Mouse (Mus musculus) midbrain, embryonic 10.5 days (tissue): ENCODE results near the gene Dpysl5. TPM values are rescaled to one million over a fixed set of nuclear protein-coding genes. Genes with fewer than 3 reads are reported as not detected.
"Not testable (repeated sequence)": the region's sequence is repeated elsewhere in the genome, so short reads cannot be mapped to it uniquely, and the experiment has no call there.

Source experiments
- DNase-seq: peaks from one replicate; pipeline ENCODE4 v3.0.0-alpha.2; 2017; ENCODE audit warnings: low spot score
- H3K27ac ChIP-seq: fragments of 300-500 bp; sonication (generic); replicated peaks from 2 replicates; pipeline ENCODE4 v1.5.1; 2016; ENCODE audit warnings: mild to moderate bottlenecking
- H3K27me3 ChIP-seq: fragments of 300-500 bp; sonication (generic); 2 replicates; pipeline ENCODE4 v1.6.1; 2016; ENCODE audit warnings: low read depth, mild to moderate bottlenecking; ENCODE audit not compliant: poor library complexity, severe bottlenecking
- H3K36me3 ChIP-seq: fragments of 300-500 bp; sonication (generic); 2 replicates; pipeline ENCODE4 v1.6.1; 2016; ENCODE audit warnings: mild to moderate bottlenecking, moderate library complexity
- H3K4me1 ChIP-seq: fragments of 300-500 bp; sonication (generic); 2 replicates; pipeline ENCODE4 v1.6.1; 2016
- H3K4me3 ChIP-seq: fragments of 300-500 bp; sonication (generic); 2 replicates; pipeline ENCODE4 v1.5.1; 2016; ENCODE audit warnings: mild to moderate bottlenecking, moderate library complexity
- H3K9me3 ChIP-seq: fragments of 300-500 bp; sonication (generic); replicated peaks from 2 replicates; pipeline ENCODE4 v1.6.1; 2016; ENCODE audit warnings: mild to moderate bottlenecking
- WGBS: fragments of 180-500 bp; shearing (Covaris S2); methylation state at CpG from one replicate; pipeline ENCODE4 v1.1.7; 2016; 5-methylcytosine and 5-hydroxymethylcytosine counted together
- polyA plus RNA-seq: library from polyadenylated mRNA; unstranded; fragments of >200 nt; fragmentation: Nextera tagmentation; extraction: Ambion mirVana; gene quantifications from 2 replicates; pipeline ENCODE4 v1.2.1, GENCODE M21; 2016

The Dpysl5 gene
- 90.7 and 126 TPM in 2 replicates for polyA plus RNA-seq

DNA sequence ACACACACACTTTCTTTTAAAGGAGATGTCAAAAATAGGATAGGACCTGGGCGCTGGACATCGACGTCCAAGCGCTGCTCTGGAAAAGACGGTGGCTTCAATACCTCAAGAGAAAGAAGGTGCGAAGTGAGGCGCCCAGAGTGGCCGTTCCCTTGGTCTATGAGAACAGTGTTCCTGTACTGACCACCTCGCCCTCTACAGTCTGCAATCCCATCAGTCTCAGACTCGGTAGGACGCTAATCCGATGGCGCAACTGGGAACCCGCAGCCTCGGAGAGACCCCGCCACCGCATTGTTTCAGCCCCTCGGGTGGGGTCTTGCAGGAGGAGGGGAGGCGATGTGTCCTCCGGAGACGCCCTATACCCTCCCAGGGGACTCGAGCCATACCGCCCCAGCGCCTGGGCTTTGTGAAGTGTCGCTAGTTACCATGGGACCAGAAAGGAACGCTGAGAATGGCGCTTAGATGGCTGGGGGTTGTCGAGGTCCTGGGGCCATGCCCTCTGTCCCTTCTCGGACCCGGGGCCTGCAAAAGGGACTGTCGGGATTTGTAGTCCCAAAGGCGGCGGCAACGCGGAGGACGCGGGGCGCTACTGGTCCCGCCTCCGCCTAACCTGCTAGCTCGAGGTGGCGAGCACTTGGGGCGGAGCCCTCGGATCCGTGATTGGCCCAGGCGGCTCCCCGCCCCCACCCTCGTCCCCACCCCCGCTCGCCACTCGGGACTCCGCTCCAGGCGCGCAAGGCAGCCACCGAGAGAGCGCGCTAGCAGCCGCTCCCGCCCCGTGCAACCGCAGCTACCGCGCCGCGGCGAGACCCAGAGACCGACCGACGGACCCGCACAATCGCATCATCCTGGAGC is at the start of gene Dpysl5:
Dpysl5 (plus strand) TSS at position 418 of the 855 bp plus-strand sequence.
- Histone ChIP-seq H3K4me3 (peak within 1 kb of the TSS; percentile 69), H3K4me1 (peaks cover 80% of the 10 kb centered on the region), H3K27ac (peak within 1 kb of the TSS; percentile 96), H3K27me3 (peaks cover 44% of the 10 kb centered on the region), H3K36me3 (peaks cover 18% of the 10 kb centered on the region), H3K9me3 (no peaks in the 10 kb centered on the region)
- peak; percentile 98 for DNase-seq
- under 1% methylated on average over 71 of the region's 71 CpGs for WGBS

DNA sequence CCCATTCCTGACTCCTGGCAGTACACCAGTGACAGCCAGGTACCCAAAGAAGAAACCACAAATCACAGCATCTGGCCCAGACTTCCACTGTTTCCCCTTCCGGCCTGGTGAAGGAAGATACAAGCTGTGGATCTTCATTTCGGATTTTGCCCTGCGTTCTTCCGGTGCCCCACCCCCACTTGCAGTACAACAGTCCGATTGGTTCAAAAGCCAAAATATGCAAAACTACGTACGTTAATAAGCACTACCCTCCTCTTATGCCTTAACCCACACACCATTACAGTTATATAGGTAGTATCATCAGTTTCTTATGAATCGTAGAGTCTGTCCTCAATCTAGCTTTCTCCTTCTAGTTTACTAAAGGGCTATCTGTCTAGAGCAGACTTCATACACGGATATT is 46.0 kb upstream of the Dpysl5 start:
- H3K4me3 ChIP-seq, result no peak overlapping the region
- 93% methylated on average over 9 of the region's 9 CpGs for WGBS
- peaks cover 22% of the 10 kb centered on the region for H3K36me3 ChIP-seq
- H3K27me3 ChIP-seq, result no peaks in the 10 kb centered on the region
- peaks cover 7% of the 10 kb centered on the region; the same call in 1 of the 2 replicates for H3K9me3 ChIP-seq
- H3K4me1 ChIP-seq, result peaks cover 28% of the 10 kb centered on the region
- H3K27ac ChIP-seq, result no peak overlapping the region
- no peak for DNase-seq

DNA sequence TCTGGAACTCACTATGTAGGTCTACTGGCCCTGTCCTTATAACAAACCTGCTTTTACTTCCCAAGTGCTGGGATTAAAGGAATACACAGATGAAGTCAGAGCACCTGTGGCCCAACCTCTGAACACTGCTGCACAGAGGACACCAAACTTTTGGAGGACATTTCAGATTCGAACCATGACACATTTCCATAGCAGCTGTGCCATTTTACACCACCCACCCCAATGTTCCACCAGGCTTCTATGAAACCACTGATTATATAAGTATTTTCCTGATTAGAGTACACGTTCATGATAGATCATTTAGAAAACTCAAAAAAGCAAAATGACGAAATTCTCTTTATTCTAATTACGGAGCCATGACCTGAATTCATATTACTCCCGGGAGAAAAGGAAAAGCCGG is 45.4 kb upstream of the Dpysl5 start:
- peaks cover under 1% of the 10 kb centered on the region; the same call in 1 of the 2 replicates for H3K9me3 ChIP-seq
- H3K4me1 ChIP-seq, result peaks cover 28% of the 10 kb centered on the region
- H3K27ac ChIP-seq, result peak overlapping the region; percentile 96
- peaks cover 29% of the 10 kb centered on the region for H3K36me3 ChIP-seq
- H3K4me3 ChIP-seq, result peak overlapping the region; percentile 90
- DNase-seq, result no peak
- no peaks in the 10 kb centered on the region for H3K27me3 ChIP-seq
- 79% methylated on average over 6 of the region's 6 CpGs for WGBS

DNA sequence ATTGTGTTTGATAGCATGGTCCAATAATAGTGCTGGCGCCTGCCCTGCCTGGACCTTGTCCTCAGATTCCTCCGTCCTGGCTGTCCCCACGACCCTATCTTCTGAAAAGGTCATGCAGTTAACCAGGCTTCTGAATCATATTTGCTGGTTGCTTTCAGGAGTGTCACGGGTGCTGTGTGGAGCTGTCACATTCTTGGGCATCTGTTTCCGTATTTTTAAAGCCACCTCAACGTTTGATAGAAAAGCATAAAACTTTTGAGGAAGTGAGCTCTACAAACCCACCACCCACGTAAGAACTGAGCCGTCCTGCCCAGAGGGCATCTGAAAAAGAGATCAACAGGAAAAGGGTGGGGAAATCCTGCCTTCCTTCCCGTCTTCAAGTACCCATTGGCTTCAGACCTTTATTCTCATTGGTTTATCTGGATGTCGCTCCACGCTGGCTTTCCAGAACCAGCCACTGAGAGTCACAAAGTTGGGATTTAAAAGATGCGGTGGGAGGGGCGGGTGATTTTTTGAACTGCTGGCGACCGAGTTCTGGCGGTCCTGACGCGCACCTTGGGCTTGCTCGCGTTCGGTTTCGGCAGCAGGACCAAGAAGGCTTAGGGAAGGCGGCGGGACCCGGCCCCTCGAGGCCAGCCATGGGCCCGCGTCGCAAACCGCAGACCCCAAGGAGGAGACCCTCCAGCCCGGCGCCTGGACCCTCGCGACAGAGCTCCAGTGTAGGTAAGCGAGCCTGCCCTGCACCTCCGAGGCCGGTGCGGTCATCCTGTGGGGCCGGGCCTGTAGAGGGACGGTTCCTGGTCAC is 44.8 kb upstream of the Dpysl5 start, which contains the start of gene Cenpa:
Cenpa (plus strand) TSS at position 387 of the 805 bp plus-strand sequence.
- Histone ChIP-seq H3K4me1 (peaks cover 28% of the 10 kb centered on the region), H3K36me3 (peaks cover 35% of the 10 kb centered on the region), H3K4me3 (peak within 1 kb of the TSS; percentile 90), H3K9me3 (no peaks in the 10 kb centered on the region), H3K27me3 (no peaks in the 10 kb centered on the region), H3K27ac (peak within 1 kb of the TSS; percentile 96)
- WGBS, result under 1% methylated on average over 40 of the region's 40 CpGs
- DNase-seq, result peak; percentile 89

DNA sequence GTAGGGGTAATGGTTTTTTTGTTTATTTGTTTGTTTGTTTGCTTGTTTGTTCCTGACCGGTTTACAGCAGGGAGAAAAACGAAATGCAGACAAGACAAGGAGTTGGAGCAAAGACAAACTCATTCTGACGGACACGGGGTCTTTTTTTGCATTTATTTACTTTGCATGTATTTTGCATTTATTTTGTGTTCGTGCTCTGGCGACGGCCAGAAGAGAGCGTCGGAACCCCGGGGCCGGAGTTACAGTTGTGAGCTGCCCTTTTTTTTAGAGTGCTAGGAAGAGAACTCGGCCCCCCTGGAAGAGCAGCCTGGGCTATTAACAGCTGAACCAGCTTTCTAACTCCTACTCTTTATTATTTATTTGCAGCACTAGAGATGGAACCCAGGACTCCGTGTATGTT is 44.1 kb upstream of the Dpysl5 start:
- WGBS, result under 1% methylated on average over 13 of the region's 13 CpGs
- H3K9me3 ChIP-seq, result no peaks in the 10 kb centered on the region
- peak overlapping the region; percentile 96 for H3K27ac ChIP-seq
- H3K27me3 ChIP-seq, result no peaks in the 10 kb centered on the region
- DNase-seq, result no peak
- peak overlapping the region; percentile 90 for H3K4me3 ChIP-seq
- H3K36me3 ChIP-seq, result peaks cover 41% of the 10 kb centered on the region
- H3K4me1 ChIP-seq, result peaks cover 28% of the 10 kb centered on the region

DNA sequence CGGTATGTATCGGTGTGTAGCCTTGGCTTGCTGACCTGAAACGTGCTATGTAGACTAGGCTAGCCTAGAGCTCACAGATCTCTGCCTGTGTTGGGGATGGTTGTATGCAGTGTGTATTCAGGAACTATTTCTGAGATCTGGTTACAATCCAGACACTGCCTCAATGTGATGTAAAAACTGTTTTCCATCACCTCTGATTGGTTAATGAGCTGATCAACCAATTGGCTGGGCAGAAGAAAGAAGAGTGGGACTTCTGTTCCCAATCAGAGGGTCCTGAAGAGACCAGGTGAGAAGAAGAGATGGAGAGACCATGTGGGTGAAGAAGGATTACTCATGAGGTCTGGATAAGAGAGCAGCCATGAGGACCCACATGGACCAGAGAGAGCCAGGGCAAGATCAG is 43.7 kb upstream of the Dpysl5 start:
- 14% methylated on average over 3 of the region's 3 CpGs for WGBS
- H3K27ac ChIP-seq, result peak overlapping the region; percentile 96
- peaks cover 46% of the 10 kb centered on the region for H3K36me3 ChIP-seq
- peaks cover 28% of the 10 kb centered on the region for H3K4me1 ChIP-seq
- no peaks in the 10 kb centered on the region for H3K27me3 ChIP-seq
- H3K9me3 ChIP-seq, result no peaks in the 10 kb centered on the region
- no peak for DNase-seq
- H3K4me3 ChIP-seq, result peak overlapping the region; percentile 90

DNA sequence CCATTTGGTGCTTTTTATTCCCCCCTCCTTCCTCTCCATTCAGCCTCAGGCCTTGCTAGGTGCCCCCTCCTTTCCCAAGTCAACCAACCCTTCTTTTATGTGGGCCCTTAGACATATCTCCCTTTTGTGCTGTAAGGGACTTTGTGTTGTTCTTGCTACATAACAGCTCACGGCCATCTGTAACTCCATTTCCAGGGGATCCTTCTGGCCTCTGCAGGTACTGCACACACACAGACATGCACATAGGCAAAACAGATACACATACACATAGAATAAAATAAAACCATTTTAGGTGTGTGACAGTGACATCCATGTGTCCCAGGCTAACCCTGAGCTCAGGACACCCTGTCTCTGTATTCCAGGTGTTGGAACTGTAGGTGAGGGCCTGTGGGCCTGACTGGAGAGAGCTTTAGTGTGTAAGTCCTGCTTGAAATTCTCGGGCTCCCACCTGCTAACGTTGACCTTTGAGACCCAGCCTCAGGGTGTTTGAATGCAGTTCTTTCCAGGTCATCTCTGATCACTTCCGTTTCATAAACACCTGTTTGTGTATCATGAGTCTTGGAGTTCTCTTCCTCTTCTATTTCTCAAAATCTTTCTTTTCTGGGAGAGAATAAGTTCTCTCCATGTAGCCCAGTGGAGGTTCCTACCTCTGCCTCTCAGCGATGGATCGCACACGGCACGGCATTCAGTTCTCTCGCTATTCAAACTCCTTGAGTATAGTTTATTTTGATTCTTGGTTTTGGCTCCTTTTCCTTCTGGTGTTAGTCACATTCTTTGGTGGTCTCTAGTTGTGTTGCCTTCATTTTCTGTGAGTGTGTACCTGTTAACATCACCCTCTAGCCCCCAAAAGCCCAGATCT is 42.5 kb upstream of the Dpysl5 start:
- Histone ChIP-seq H3K27me3 (no peaks in the 10 kb centered on the region), H3K4me3 (peak overlapping the region; percentile 90), H3K36me3 (peaks cover 57% of the 10 kb centered on the region), H3K4me1 (peaks cover 28% of the 10 kb centered on the region), H3K9me3 (no peaks in the 10 kb centered on the region), H3K27ac (no peak overlapping the region)
- 94% methylated on average over 9 of the region's 9 CpGs for WGBS
- no peak for DNase-seq

DNA sequence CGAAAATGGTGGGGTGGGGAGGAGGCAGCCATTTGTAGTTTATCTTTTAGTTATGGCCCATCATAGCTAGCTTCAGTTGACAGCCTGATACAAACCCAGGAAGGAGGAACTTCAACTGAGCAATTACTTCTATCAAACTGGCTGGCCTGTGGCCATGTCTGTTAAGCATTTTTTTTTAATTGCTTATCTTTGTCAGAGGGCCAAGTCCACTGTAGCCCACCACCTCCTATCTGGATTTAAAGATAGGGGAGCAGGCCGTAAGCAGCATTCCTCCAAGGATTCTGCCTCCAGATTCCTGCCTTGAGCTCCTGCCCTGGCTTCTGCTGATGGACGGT is 41.9 kb upstream of the Dpysl5 start:
- WGBS, result 92% methylated on average over 3 of the region's 3 CpGs

DNA sequence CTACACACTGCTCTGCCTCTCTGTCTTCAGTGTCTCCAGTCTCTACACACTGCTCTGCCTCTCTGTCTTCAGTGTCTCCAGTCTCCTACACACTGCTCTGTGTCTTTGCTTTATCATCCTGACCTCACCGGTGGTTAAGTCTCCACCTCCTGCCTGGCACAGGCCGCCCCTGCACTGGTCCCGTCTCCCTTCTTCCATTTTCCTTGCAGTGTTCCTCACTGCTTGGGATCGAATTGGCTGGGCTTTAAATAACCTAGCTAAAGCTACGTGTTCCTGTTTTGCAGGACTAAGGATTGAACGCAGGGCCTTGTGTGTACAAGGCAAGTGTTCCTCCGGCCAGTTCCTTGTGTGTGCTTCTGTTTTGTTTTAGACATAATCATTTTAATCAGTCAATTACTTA is 41.3 kb upstream of the Dpysl5 start:
- WGBS, result 92% methylated on average over 7 of the region's 7 CpGs
- H3K36me3 ChIP-seq, result peaks cover 70% of the 10 kb centered on the region
- H3K4me3 ChIP-seq, result no peak overlapping the region
- no peaks in the 10 kb centered on the region for H3K27me3 ChIP-seq
- peaks cover 28% of the 10 kb centered on the region for H3K4me1 ChIP-seq
- no peak overlapping the region for H3K27ac ChIP-seq
- H3K9me3 ChIP-seq, result no peaks in the 10 kb centered on the region
- DNase-seq, result no peak

More for the DNA sequence above, 41.9 kb upstream of the Dpysl5 start:
- Histone ChIP-seq H3K4me3 (0 out of 2 replicates have a peak overlapping the region, but pooled peaks have one; percentile 90), H3K27me3 (no peaks in the 10 kb centered on the region), H3K27ac (no peak overlapping the region), H3K4me1 (peaks cover 28% of the 10 kb centered on the region), H3K9me3 (no peaks in the 10 kb centered on the region), H3K36me3 (peaks cover 63% of the 10 kb centered on the region)
- no peak for DNase-seq

DNA sequence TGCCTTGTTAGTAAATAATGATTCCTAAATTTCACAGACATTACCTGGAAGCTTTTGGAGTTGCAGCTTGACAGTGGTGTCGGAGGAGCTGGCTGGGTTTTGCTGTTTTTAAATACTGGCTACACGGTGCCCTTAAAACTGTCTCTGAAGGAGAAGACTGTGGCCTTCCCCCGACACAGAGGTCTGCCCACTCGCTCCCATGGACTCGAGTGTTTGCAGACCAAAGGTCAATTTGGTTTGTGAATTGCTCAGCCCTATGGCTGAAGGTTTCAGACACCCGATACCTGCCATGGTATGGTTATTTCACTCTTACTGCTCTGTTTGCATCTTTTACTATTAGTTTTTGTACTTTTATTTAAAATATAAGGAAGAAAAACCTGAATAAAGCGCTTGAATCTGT is 37.4 kb upstream of the Dpysl5 start:
- no peak for DNase-seq
- Histone ChIP-seq H3K36me3 (peaks cover 97% of the 10 kb centered on the region), H3K4me3 (no peak overlapping the region), H3K27me3 (no peaks in the 10 kb centered on the region), H3K27ac (no peak overlapping the region), H3K4me1 (peaks cover 6% of the 10 kb centered on the region), H3K9me3 (no peaks in the 10 kb centered on the region)
- WGBS, result 86% methylated on average over 7 of the region's 7 CpGs

DNA sequence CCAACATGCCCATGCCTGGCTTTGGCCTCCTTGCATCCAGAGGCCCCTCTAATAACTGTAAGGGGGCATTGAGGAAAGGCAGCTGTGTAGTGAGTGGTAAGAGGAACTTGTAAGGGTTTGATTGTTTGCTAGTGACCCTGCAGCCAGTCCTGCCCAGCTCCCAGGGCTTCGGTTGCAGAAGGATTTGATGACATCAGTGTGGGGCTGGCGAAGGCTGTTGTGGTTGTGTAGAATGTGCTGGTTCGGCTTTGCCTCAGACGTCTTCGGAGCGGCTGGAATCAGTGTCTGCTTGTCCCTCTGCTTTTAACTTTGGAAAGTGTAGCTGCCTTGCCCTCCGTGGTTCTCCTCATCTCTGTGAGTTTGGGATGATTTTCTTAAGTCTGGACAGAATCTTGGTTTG is 34.6 kb upstream of the Dpysl5 start:
- H3K27ac ChIP-seq, result no peak overlapping the region
- H3K4me3 ChIP-seq, result no peak overlapping the region
- H3K36me3 ChIP-seq, result peaks cover 70% of the 10 kb centered on the region
- 88% methylated on average over 7 of the region's 7 CpGs for WGBS
- no peaks in the 10 kb centered on the region for H3K9me3 ChIP-seq
- no peak for DNase-seq
- H3K4me1 ChIP-seq, result no peaks in the 10 kb centered on the region
- H3K27me3 ChIP-seq, result no peaks in the 10 kb centered on the region

DNA sequence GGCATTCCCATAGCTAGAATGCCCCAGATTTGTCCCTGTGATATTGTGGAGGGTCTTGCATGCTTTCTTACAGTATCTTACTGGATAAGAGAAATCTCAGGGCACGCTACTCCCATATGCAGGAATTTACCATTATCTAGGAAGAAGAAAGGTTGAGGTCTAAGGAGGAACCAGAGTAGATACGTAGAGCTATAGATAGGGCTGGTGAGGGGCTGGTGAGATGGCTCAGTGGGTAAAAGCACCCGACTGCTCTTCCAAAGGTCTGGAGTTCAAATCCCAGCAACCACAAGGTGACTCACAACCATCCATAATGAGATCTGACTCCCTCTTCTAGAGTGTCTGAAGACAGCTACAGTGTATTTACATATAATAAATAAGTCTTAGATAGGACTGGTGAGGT is 33.3 kb upstream of the Dpysl5 start:
- DNase-seq, H3K27ac ChIP-seq, H3K4me3 ChIP-seq, H3K27me3 ChIP-seq, H3K9me3 ChIP-seq, H3K4me1 ChIP-seq: not testable (repeated sequence)
- H3K36me3 ChIP-seq, result peaks cover 57% of the 10 kb centered on the region
- 88% methylated on average over 3 of the region's 3 CpGs for WGBS
